16 mouse cellular contexts compared by ENCODE assay signal in genomic region chr9:96493212-96493611, GRCm38 (mm10). TPM values are rescaled to one million over a fixed set of nuclear protein-coding genes. Genes with fewer than 3 reads are reported as not detected.
DNase-seq lines count a peak whose midpoint lies in the region; ATAC-seq and TF ChIP-seq lines count a peak whose summit lies in the region.
"Had no signal": no experiment of that assay in that cellular context is flagged by ENCODE, and none has a peak within 500 bp of the region (broad histone marks: within the 10 kb centered on the region; RNA-seq: fewer than 3 reads in every experiment).

No protein-coding gene starts in this region.

- no peaks in the 10 kb centered on the region for H3K27me3 ChIP-seq in kidney, adult 2 months (replicated peaks; ENCODE audit: control insufficient read depth, insufficient read depth, low read length)
- no peaks in the 10 kb centered on the region for H3K27me3 ChIP-seq in neural tube, embryonic 13.5 days
- H3K27me3 ChIP-seq: heart, embryonic 15.5 days; midbrain, embryonic 13.5 days had no signal

- peak overlapping the region; percentile 30; the same call in 1 of the 2 replicates for H3K4me2 ChIP-seq in neural tube, embryonic 13.5 days
- H3K4me2 ChIP-seq: heart, embryonic 15.5 days; midbrain, embryonic 13.5 days had no signal

- H3K27ac ChIP-seq in kidney, adult 2 months (ENCODE audit: insufficient read depth, low read depth, low read length) = no peak overlapping the region
- no peak overlapping the region; the same call in 1 of the 2 replicates for H3K27ac ChIP-seq in neural tube, embryonic 13.5 days (replicated peaks)
- H3K27ac ChIP-seq: heart, embryonic 15.5 days; midbrain, embryonic 13.5 days had no signal

- 22% methylated on average over 3 of the region's 3 CpGs for WGBS in kidney, adult 2 months
- 12% methylated on average over 3 of the region's 3 CpGs for WGBS in neural tube, embryonic 13.5 days

- TF ChIP-seq POLR2A in kidney, adult 2 months (IDR thresholded peaks at IDR 0.05; ENCODE audit: low read depth, low read length) = no peak

- no peaks in the 10 kb centered on the region for H3K4me1 ChIP-seq in kidney, adult 2 months (ENCODE audit: control insufficient read depth, insufficient read depth, low read length)
- peaks cover 12% of the 10 kb centered on the region for H3K4me1 ChIP-seq in neural tube, embryonic 13.5 days (replicated peaks)
- H3K4me1 ChIP-seq: heart, embryonic 15.5 days; midbrain, embryonic 13.5 days had no signal

- no peak for TF ChIP-seq CTCF in kidney, adult 2 months (conservative IDR thresholded peaks at IDR 0.05; ENCODE audit: insufficient read depth, insufficient read length, low read depth, low read length)

- no peaks in the 10 kb centered on the region for H3K9me3 ChIP-seq in neural tube, embryonic 13.5 days
- H3K9me3 ChIP-seq: heart, embryonic 15.5 days; midbrain, embryonic 13.5 days had no signal

- ATAC-seq in neural tube, embryonic 13.5 days (ENCODE audit: low read depth) = no peak
- ATAC-seq in cerebellum, adult (ENCODE audit: insufficient number of reproducible peaks, low FRiP score, low TSS enrichment) = no peak
- ATAC-seq: midbrain, embryonic 13.5 days had no signal

- no peak overlapping the region for H3K9ac ChIP-seq in neural tube, embryonic 13.5 days
- H3K9ac ChIP-seq: heart, embryonic 15.5 days; midbrain, embryonic 13.5 days had no signal

- no peak overlapping the region for H3K4me3 ChIP-seq in kidney, adult 2 months (ENCODE audit: insufficient read depth, low read depth, low read length)
- no peak overlapping the region for H3K4me3 ChIP-seq in neural tube, embryonic 13.5 days
- H3K4me3 ChIP-seq: heart, embryonic 15.5 days; midbrain, embryonic 13.5 days had no signal

- DNase-seq in kidney, adult 2 months = peak; percentile 25
- no peak for DNase-seq in kidney, adult 9 months
- no peak for DNase-seq in neural tube, embryonic 10.5 days (ENCODE audit: extremely low spot score, low spot score)
- peak; percentile 37 for DNase-seq in kidney, postnatal 14 days
- peak; percentile 26 for DNase-seq in yolk sac, embryonic 10.5 days (ENCODE audit: low spot score)
- no peak for DNase-seq in spleen, postnatal 14 days (ENCODE audit: low spot score in 2 of 2)
- DNase-seq: cerebellum, adult 11-12 months; gastrocnemius, postnatal 36 days; thymus, postnatal 25 days had no signal

- H3K36me3 ChIP-seq in kidney, adult 2 months (ENCODE audit: control insufficient read depth, insufficient read depth, low read length) = no peaks in the 10 kb centered on the region
- no peaks in the 10 kb centered on the region for H3K36me3 ChIP-seq in neural tube, embryonic 13.5 days
- H3K36me3 ChIP-seq: heart, embryonic 15.5 days; midbrain, embryonic 13.5 days had no signal

RNA-seq across cellular contexts. Expression of gene Rnf7, which starts 14.7 kb away (rescaled TPM):
- polyA plus RNA-seq in kidney, adult 2 months (2012; rRNA removed) = 229 and 261 TPM in 2 replicates
- 285 and 287 TPM in 2 replicates for polyA plus RNA-seq in neural tube, embryonic 13.5 days (2015; fragmentation: Nextera tagmentation; extraction: Ambion mirVana)

RNA-seq across cellular contexts. Expression of gene Gm28729, which starts 31.9 kb away (rescaled TPM):
- polyA plus RNA-seq in kidney, adult 2 months (2012; rRNA removed) = not detected in 2 replicates
- polyA plus RNA-seq in neural tube, embryonic 13.5 days (2015; fragmentation: Nextera tagmentation; extraction: Ambion mirVana) = 0.15 TPM in 1 of 2 replicates, not detected in the other
- polyA plus RNA-seq: heart, embryonic 15.5 days; liver, adult 2 months; midbrain, embryonic 13.5 days; neural tube, embryonic 11.5 days; stomach, embryonic 16.5 days had no signal

Comparison
In these comparisons a context has a peak if more than half of its experiments do, and no peak if none do; other contexts are left out.
1. DNase-seq: peak in kidney, adult 2 months (single experiment), kidney, postnatal 14 days (single experiment) and yolk sac, embryonic 10.5 days (single experiment); none in kidney, adult 9 months (single experiment), neural tube, embryonic 10.5 days (single experiment) and spleen, postnatal 14 days (0 of 2).